Mouse (Mus musculus) kidney, adult 8-10 months (tissue): ENCODE results near the gene Lrch2.
"Not testable (repeated sequence)": the region's sequence is repeated elsewhere in the genome, so short reads cannot be mapped to it uniquely, and the experiment has no call there.

ENCODE experiments used
- DNase-seq, 2 experiments: peaks; one replicate each; pipeline ENCODE4 v3.0.0; 2022

Lrch2 gene

GRCm38 (mm10) chrX:147553421-147554201 is at the start of gene Lrch2:
Gene Lrch2 (minus strand): TSS chrX:147554081.
- DNase-seq = no peak

- no peak for DNase-seq
Measured at GRCm38 (mm10) chrX:147540934-147541870, 12.7 kb downstream of the Lrch2 start.

- no peak for DNase-seq
Measured at GRCm38 (mm10) chrX:147538377-147538776, 15.5 kb downstream of the Lrch2 start.

GRCm38 (mm10) chrX:147537117-147537516 is 16.8 kb downstream of the Lrch2 start:
- DNase-seq = not testable (repeated sequence)

- DNase-seq = no peak
Measured at GRCm38 (mm10) chrX:147535616-147536015, 18.3 kb downstream of the Lrch2 start.

GRCm38 (mm10) chrX:147531675-147532074 is 22.2 kb downstream of the Lrch2 start:
- no peak for DNase-seq

GRCm38 (mm10) chrX:147527646-147528172 is 26.2 kb downstream of the Lrch2 start:
- no peak for DNase-seq

- DNase-seq = no peak
Measured at GRCm38 (mm10) chrX:147489551-147489950, 64.3 kb downstream of the Lrch2 start.

- DNase-seq = not testable (repeated sequence)
Measured at GRCm38 (mm10) chrX:147453610-147454009, 100.3 kb downstream of the Lrch2 start, which contains the start of gene Vmn1r239-ps. Gene Vmn1r239-ps (minus strand): TSS chrX:147453710.

GRCm38 (mm10) chrX:147443386-147443785 is 110.5 kb downstream of the Lrch2 start:
- no peak for DNase-seq

- DNase-seq = no peak
Measured at GRCm38 (mm10) chrX:147435400-147435799, 118.5 kb downstream of the Lrch2 start.

GRCm38 (mm10) chrX:147429753-147430152 is 124.1 kb downstream of the Lrch2 start:
- no peak for DNase-seq

- no peak for DNase-seq
Measured at GRCm38 (mm10) chrX:147429129-147429528, 124.8 kb downstream of the Lrch2 start, which contains the start of gene Il13ra2. Gene Il13ra2 (minus strand): TSS chrX:147429192.
